Mouse (Mus musculus) kidney, adult 2 months (tissue): ENCODE measurements around the gene Ptgir. TPM values are rescaled to one million over a fixed set of nuclear protein-coding genes. Genes with fewer than 3 reads are reported as not detected.

Experiments
- DNase-seq: peaks from one replicate; pipeline ENCODE4 v3.0.0; 2021
- H3K27ac ChIP-seq: fragments of 200-500 bp; 2 replicates; pipeline ENCODE4 v1.5.1; 2012; ENCODE audit warnings: low read depth, low read length, control low read depth, inconsistent platforms; ENCODE audit not compliant: insufficient read depth
- H3K27me3 ChIP-seq: fragments of 200-500 bp; replicated peaks from 2 replicates; pipeline ENCODE4 v1.6.1; 2012; ENCODE audit warnings: mild to moderate bottlenecking, moderate library complexity, low read length, inconsistent platforms; ENCODE audit not compliant: control insufficient read depth, insufficient read depth
- H3K36me3 ChIP-seq: fragments of 200-500 bp; 2 replicates; pipeline ENCODE4 v1.6.1; 2012; ENCODE audit warnings: mild to moderate bottlenecking, moderate library complexity, low read length, inconsistent platforms; ENCODE audit not compliant: control insufficient read depth, insufficient read depth
- H3K4me1 ChIP-seq: fragments of 200-500 bp; 2 replicates; pipeline ENCODE4 v1.6.1; 2011; ENCODE audit warnings: low read length; ENCODE audit not compliant: control insufficient read depth, insufficient read depth
- H3K4me3 ChIP-seq: fragments of 200-500 bp; 2 replicates; pipeline ENCODE4 v1.5.1; 2011; ENCODE audit warnings: mild to moderate bottlenecking, low read depth, low read length, control low read depth; ENCODE audit not compliant: insufficient read depth
- CTCF ChIP-seq: fragments of 200-500 bp; conservative IDR thresholded peaks from 2 replicates; pipeline ENCODE4 v1.5.1; 2011; ENCODE audit warnings: low read depth, mild to moderate bottlenecking, control low read depth, low read length, moderate library complexity, mixed read lengths; ENCODE audit not compliant: insufficient read depth, insufficient read length
- POLR2A ChIP-seq: fragments of 200-500 bp; IDR thresholded peaks from one replicate; pipeline ENCODE4 v1.6.1; 2011; ENCODE audit warnings: low read depth, low read length, control low read depth
- WGBS: fragments of 180-500 bp; shearing (Covaris S2); methylation state at CpG from one replicate; pipeline ENCODE4 v1.1.7; 2018; 5-methylcytosine and 5-hydroxymethylcytosine counted together
- polyA plus RNA-seq: library from polyadenylated mRNA; depleted of rRNA; stranded (reverse); fragments of >200 nt; gene quantifications from 2 replicates; pipeline ENCODE4 v1.2.3, GENCODE M21; 2012; rRNA removed

The Ptgir gene
- polyA plus RNA-seq, 1 experiment: 4.0 TPM

- Histone ChIP-seq H3K36me3 (no peaks in the 10 kb centered on the region), H3K4me3 (no peak within 1 kb of the TSS), H3K4me1 (no peaks in the 10 kb centered on the region), H3K27me3 (no peaks in the 10 kb centered on the region), H3K27ac (no peak within 1 kb of the TSS)
- no peak for DNase-seq
- 13% methylated on average over 17 of the region's 17 CpGs for WGBS
- no peak for TF ChIP-seq POLR2A
- no peak for TF ChIP-seq CTCF
Measured at GRCm38 (mm10) chr7:16959539-16960187, 53.4 kb downstream of the Ptgir start, which contains the start of gene Pnmal1. TSS of gene Pnmal1 (plus strand) at chr7:16959679.

Other genes with a start within 250 kb of the Ptgir start
- gene Ceacam15, start 230.8 kb upstream of the Ptgir start, polyA plus RNA-seq: not detected in 2 replicates
- gene Ceacam9, start 184.6 kb upstream of the Ptgir start, polyA plus RNA-seq: not detected in 2 replicates
- 288 and 300 TPM in 2 replicates for gene Ap2s1, start 168.1 kb upstream of the Ptgir start, polyA plus RNA-seq
- 74.6 and 95.2 TPM in 2 replicates for gene Slc1a5, start 125.2 kb upstream of the Ptgir start, polyA plus RNA-seq
- gene Strn4, start 90.6 kb upstream of the Ptgir start, polyA plus RNA-seq: 94.4 and 116 TPM in 2 replicates
- 31.0 and 33.9 TPM in 2 replicates for gene Fkrp, start 89.8 kb upstream of the Ptgir start, polyA plus RNA-seq
- gene Prkd2, start 63.6 kb upstream of the Ptgir start, polyA plus RNA-seq: 18.3 and 23.3 TPM in 2 replicates
- gene Dact3, start 31.2 kb upstream of the Ptgir start, polyA plus RNA-seq: 5.5 and 7.5 TPM in 2 replicates
- gene Gng8, start 14.7 kb upstream of the Ptgir start, polyA plus RNA-seq: 3.6 and 3.7 TPM in 2 replicates
- 305 and 325 TPM in 2 replicates for gene Calm3, start 17.6 kb downstream of the Ptgir start, polyA plus RNA-seq
- gene Pnmal2, start 38.2 kb downstream of the Ptgir start, polyA plus RNA-seq: 3.6 and 4.0 TPM in 2 replicates
- gene Pnmal1, start 53.2 kb downstream of the Ptgir start, polyA plus RNA-seq: 0.01 and 0.06 TPM in 2 replicates
- 0.08 TPM in 1 of 2 replicates, not detected in the other for gene Gm42372, start 76.6 kb downstream of the Ptgir start, polyA plus RNA-seq
- gene Ccdc8, start 86.2 kb downstream of the Ptgir start, polyA plus RNA-seq: 0.81 and 1.0 TPM in 2 replicates
- 199 and 226 TPM in 2 replicates for gene Ppp5c, start 121.4 kb downstream of the Ptgir start, polyA plus RNA-seq
- gene Hif3a, start 155.9 kb downstream of the Ptgir start, polyA plus RNA-seq: 0.92 and 0.95 TPM in 2 replicates
- 0.05 TPM in 1 of 2 replicates, not detected in the other for gene Psg16, start 167.6 kb downstream of the Ptgir start, polyA plus RNA-seq
- gene Ceacam3, start 243.8 kb downstream of the Ptgir start, polyA plus RNA-seq: 0.11 and 0.14 TPM in 2 replicates